Mouse (Mus musculus) erythroblast, embryonic 14.5 days (primary cell): ENCODE results near the gene Als2. TPM values are rescaled to one million over a fixed set of nuclear protein-coding genes. Genes with fewer than 3 reads are reported as not detected.

Source experiments
- H3K27me3 ChIP-seq: 2 replicates; pipeline ENCODE4 v1.6.1; 2012; ENCODE audit warnings: inconsistent platforms; ENCODE audit not compliant: control insufficient read depth
- H3K36me3 ChIP-seq: 2 replicates; pipeline ENCODE4 v1.6.1; 2012; ENCODE audit warnings: mild to moderate bottlenecking, inconsistent platforms; ENCODE audit not compliant: control insufficient read depth
- H3K4me1 ChIP-seq: 2 replicates; pipeline ENCODE4 v1.6.1; 2012; ENCODE audit warnings: inconsistent platforms; ENCODE audit not compliant: control insufficient read depth
- H3K4me3 ChIP-seq: replicated peaks from 2 replicates; pipeline ENCODE3; 2012; ENCODE audit warnings: moderate library complexity, mild to moderate bottlenecking, inconsistent platforms
- H3K9me3 ChIP-seq: 2 replicates; pipeline ENCODE4 v1.6.1; 2012; ENCODE audit warnings: low read length, inconsistent platforms, mixed read lengths; ENCODE audit not compliant: control insufficient read depth
- GATA1 ChIP-seq: IDR thresholded peaks from 2 replicates; pipeline ENCODE4 v1.6.1; 2012; ENCODE audit warnings: low read length, inconsistent platforms, mixed read lengths
- TAL1 ChIP-seq: IDR thresholded peaks from 3 replicates; pipeline ENCODE4 v1.6.1; 2012; ENCODE audit warnings: low read length, inconsistent platforms, mixed read lengths
- polyA plus RNA-seq: library from polyadenylated mRNA; stranded (reverse); fragments of >175 nt; gene quantifications from 2 replicates; pipeline ENCODE4 v1.2.3, GENCODE M21; 2012

Als2 gene
- polyA plus RNA-seq, 1 experiment: 0.07 TPM

DNA sequence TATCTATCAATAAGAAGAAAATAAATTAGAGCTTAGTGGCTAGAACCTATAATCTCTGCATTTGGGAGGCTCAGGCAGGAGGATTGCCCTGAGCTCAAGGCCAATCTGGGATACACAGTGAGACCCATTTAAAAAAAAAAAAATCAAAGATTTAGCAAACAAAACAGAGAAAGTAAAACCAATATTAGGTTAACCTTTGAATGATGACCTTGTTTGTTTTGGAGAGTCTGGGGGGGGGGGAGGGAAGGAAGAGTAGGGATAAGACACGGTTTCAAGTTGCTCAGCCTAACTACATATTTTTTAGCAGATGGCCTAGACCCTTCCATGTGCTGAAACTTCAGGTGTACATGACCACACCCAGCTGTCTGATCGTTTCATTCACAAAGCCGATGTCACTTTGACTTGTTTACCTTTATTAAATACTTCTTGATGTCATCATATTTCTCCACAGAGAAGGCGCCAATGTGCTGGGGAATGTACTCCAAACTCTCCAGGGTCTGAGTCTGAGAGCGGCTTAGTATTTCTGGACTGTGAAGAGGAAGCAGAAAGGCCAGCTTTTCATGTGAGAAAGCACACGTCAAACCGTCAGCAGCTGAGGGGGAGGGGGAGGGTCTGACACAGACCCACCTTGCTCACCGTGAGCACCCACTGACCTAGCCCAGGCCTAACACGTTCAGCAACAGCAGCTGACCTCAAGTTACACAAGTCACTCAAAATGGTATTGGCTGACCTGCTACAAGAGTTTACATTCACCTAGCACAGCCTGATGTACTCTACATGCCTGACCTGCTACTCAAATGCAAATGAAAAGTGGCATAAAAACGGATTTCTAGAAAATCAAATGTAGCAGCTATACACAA, 62.3 kb downstream of the Als2 start:
- TF ChIP-seq GATA1: no peak
- no peak for TF ChIP-seq TAL1
- no peaks in the 10 kb centered on the region for H3K9me3 ChIP-seq
- H3K36me3 ChIP-seq: peaks cover 53% of the 10 kb centered on the region
- H3K4me1 ChIP-seq: no peaks in the 10 kb centered on the region; the same call in 1 of the 2 replicates
- H3K27me3 ChIP-seq: no peaks in the 10 kb centered on the region
- no peak overlapping the region for H3K4me3 ChIP-seq

DNA sequence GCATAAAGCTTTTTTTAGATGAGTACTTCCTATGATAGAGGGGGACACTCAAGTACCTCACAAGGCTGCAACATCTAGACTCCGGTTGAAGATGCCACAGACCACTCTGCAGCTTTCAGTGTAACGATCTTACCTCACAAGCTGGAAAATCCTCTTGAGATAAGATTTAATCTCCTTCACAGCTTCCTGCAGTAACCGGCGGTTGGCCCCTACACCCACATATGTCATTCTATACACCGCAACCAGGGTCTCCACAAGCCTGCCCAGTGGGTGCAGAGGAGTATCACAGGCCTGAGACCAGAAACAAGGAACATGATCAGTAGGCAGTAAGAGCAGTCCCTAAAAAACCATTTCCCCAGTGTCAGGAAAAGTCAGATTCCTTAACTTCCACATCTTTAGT, 64.0 kb downstream of the Als2 start:
- Histone ChIP-seq H3K27me3 (no peaks in the 10 kb centered on the region), H3K9me3 (no peaks in the 10 kb centered on the region), H3K36me3 (peaks cover 45% of the 10 kb centered on the region), H3K4me1 (no peaks in the 10 kb centered on the region; the same call in 1 of the 2 replicates), H3K4me3 (no peak overlapping the region)
- TF ChIP-seq GATA1 (no peak), TAL1 (no peak)

DNA sequence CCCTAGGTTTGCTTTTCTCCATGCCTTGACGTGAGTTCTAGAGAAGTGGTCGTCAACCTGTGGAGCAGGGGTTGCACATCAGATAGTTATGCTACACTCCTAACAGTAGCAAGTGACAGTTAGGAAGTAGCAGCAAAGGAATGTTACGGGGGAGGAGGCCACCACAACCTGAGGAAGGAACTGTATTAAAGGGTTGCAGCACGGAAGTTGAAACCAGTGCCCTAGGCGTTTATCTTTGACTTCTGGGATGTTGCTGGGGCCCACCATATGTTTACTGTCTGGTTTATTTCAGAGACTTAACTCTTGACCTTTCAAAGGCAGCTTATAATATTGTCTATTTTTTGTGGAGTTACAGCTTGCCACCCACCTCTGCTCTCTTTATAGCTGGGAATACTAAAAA, 65.2 kb downstream of the Als2 start:
- Histone ChIP-seq H3K4me1 (no peaks in the 10 kb centered on the region; the same call in 1 of the 2 replicates), H3K9me3 (no peaks in the 10 kb centered on the region), H3K4me3 (no peak overlapping the region), H3K27me3 (no peaks in the 10 kb centered on the region), H3K36me3 (peaks cover 43% of the 10 kb centered on the region)
- TF ChIP-seq TAL1: no peak
- TF ChIP-seq GATA1: no peak

DNA sequence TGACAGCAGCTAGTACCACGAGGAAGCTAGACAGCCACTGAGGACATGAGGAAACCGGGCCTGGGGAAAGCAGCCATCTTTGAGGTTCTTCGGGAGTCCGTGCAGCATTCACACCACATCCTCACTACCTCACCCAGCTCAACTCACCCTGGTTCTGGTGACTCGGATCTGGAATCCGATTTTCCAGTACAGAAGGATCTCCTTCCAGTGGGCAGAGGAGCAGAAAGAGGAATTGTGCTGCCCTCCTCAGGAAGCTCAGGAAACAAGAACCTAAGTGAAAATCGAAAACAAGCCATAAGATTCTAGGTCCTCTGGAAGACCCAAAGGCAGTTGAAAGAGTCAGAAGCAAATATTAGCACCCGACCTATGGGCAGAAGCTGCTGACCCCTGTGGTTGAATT, 66.7 kb downstream of the Als2 start:
- H3K9me3 ChIP-seq: no peaks in the 10 kb centered on the region
- H3K36me3 ChIP-seq: peaks cover 53% of the 10 kb centered on the region
- H3K27me3 ChIP-seq: no peaks in the 10 kb centered on the region
- H3K4me3 ChIP-seq: no peak overlapping the region
- no peak for TF ChIP-seq GATA1
- no peaks in the 10 kb centered on the region; the same call in 1 of the 2 replicates for H3K4me1 ChIP-seq

DNA sequence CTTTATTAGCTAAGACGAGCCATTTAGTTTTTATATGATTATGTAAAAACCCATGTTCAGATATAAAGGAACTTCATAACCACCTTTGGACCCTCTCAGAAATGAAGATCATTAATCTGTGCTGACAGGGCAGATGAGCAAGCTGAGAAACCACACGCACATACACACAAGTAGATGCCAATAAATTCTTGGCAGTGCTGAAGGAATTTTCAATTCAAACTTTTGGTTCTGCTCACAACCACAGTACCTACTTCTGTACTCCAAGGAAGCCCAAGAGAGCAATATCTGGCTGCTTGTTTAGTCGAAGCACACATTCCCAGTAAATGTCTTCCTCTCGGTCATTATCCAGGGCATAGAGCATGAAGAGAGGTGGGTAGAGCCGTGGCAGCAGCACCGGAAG, 67.4 kb downstream of the Als2 start:
- TF ChIP-seq GATA1 (no peak), TAL1 (no peak)
- peaks cover 48% of the 10 kb centered on the region for H3K36me3 ChIP-seq
- H3K27me3 ChIP-seq: no peaks in the 10 kb centered on the region
- H3K9me3 ChIP-seq: no peaks in the 10 kb centered on the region
- H3K4me1 ChIP-seq: no peaks in the 10 kb centered on the region; the same call in 1 of the 2 replicates
- H3K4me3 ChIP-seq: no peak overlapping the region

DNA sequence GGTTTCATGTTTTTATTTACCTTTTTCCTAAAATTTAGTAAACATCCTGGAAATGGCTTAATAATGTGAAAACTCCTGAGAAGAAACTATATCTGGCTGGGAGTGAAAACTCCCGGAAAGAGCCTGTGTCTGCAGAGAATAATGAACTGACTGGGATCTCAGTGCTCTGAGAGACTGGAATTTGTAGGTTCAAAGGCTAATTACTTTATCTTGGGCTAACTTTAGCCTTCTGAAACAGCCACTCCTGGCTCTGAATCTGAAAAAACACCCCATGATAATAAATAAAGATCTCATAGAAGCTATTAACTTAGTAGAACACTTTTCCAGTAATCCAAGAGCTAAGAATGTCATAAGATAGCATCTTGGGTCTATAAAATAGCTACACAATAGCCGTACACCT, 68.5 kb downstream of the Als2 start:
- Histone ChIP-seq H3K4me3 (no peak overlapping the region), H3K27me3 (no peaks in the 10 kb centered on the region), H3K36me3 (peaks cover 54% of the 10 kb centered on the region), H3K4me1 (no peaks in the 10 kb centered on the region; the same call in 1 of the 2 replicates), H3K9me3 (no peaks in the 10 kb centered on the region)
- TF ChIP-seq TAL1 (no peak), GATA1 (no peak)

DNA sequence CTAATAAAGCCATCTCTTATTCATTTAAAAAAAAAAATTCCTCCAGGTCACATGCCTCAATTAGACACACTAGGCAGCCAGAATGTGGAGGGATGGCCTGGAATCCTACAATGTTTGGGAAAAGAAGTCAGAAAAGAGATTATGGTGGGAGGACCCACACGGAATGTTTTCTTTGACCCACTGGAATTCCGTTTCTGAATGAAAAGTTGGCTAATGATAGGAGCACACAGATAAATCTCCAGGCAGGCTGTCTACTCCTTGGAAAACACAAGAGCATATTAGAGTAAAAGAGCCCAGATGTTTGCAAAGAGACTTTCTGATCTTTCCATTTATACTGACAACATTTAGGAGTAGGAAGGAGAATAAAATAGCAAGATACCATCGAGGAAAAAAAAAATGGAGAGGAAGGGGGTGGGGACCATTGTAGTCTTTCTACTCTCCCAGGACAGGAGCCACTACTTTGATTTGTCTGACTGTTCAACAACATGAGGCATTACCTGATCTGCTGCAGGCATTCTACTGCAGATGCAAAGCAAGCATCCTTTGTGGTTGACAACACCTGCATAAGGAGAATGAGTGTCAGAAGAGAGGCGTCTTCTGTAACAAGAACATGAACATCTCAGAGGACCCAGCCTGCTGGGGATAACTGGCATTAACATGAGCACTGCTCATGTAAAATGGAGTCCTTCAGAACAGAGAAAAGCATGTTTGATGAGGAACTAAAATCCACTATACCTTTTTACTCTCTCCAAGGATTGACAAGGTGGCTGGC, 69.2 kb downstream of the Als2 start:
- Histone ChIP-seq H3K4me1 (no peaks in the 10 kb centered on the region; the same call in 1 of the 2 replicates), H3K27me3 (no peaks in the 10 kb centered on the region), H3K4me3 (no peak overlapping the region), H3K9me3 (no peaks in the 10 kb centered on the region), H3K36me3 (peaks cover 57% of the 10 kb centered on the region)
- TF ChIP-seq TAL1 (no peak), GATA1 (no peak)

DNA sequence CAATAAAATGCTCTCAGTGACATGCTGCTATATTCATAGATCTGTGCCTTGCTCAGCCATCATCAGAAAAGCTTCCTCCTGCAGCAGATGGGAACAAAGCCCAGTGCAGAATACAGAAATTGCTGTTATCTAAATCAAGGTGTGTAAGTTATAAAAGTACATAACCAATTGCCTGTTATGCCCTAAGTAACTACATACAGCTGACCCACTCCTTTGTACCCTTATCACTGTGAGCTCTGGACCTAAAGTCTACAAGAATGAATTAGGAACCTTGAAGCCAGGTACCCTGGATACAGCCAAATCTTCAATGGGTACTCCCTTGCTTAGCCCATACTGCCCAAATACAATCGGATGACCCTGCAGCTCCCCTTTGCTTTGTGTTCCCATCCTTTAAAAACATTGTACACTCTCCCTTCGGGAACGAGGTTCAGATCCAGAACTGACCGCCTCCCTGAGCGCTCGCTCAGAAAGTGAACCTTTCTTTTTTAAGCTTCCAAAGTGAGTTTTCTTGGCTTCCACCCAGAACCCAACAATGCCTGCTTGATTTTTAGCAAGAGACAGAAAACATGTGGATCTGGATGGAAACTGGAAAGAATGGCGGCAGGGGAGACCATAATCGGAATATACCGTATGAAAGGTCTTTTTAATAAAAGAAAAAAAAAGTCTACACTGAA, 70.7 kb downstream of the Als2 start:
- TF ChIP-seq TAL1 (no peak), GATA1 (no peak)

DNA sequence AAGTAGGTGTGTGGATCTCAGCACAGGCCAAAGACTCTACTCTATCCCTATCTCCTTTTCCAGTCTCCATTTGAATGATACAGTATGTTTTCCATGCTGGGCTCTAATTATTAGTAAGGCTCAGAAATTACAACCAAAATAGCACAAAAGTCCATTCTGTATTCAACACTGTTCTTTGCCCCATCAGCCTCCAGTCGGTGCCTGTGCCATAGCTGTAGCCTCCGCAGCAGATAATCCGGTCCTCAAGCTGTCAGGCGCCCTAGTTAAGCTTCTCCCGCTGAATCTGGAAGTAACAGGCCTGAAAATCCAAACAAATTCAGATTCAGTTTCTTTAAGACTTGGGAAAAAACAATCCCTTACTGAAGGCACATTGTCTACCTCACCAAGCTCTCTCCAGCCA, 73.1 kb downstream of the Als2 start:
- TF ChIP-seq TAL1 (no peak), GATA1 (no peak)
- peaks cover 36% of the 10 kb centered on the region for H3K36me3 ChIP-seq
- no peaks in the 10 kb centered on the region for H3K27me3 ChIP-seq
- no peaks in the 10 kb centered on the region for H3K9me3 ChIP-seq
- H3K4me1 ChIP-seq: no peaks in the 10 kb centered on the region
- no peak overlapping the region for H3K4me3 ChIP-seq

More for the DNA sequence above, 70.7 kb downstream of the Als2 start:
- H3K36me3 ChIP-seq: peaks cover 45% of the 10 kb centered on the region
- no peaks in the 10 kb centered on the region for H3K9me3 ChIP-seq
- no peak overlapping the region for H3K4me3 ChIP-seq
- no peaks in the 10 kb centered on the region for H3K27me3 ChIP-seq
- no peaks in the 10 kb centered on the region for H3K4me1 ChIP-seq
